Mouse (Mus musculus) lung, embryonic 14.5 days (tissue): Measurements from ENCODE around the gene Lyst. TPM values are rescaled to one million over a fixed set of nuclear protein-coding genes. Genes with fewer than 3 reads are reported as not detected.
"Not testable (repeated sequence)": the region's sequence is repeated elsewhere in the genome, so short reads cannot be mapped to it uniquely, and the experiment has no call there.

Experiments
- ATAC-seq: fragments of 200-750 bp; cut with Nextera tagmentation; 2 replicates; pipeline ENCODE4 v1.8.0; 2017; ENCODE audit warnings: mild to moderate bottlenecking, moderate TSS enrichment, moderate library complexity; ENCODE audit not compliant: insufficient read depth
- DNase-seq: peaks from one replicate; pipeline ENCODE4 v3.0.0-alpha.2; 2015
- H3K27ac ChIP-seq: fragments of 300-500 bp; sonication (generic); 2 replicates; pipeline ENCODE4 v1.5.1; 2014; ENCODE audit warnings: low read depth, mild to moderate bottlenecking, moderate library complexity
- H3K27me3 ChIP-seq: fragments of 300-500 bp; sonication (generic); 2 replicates; pipeline ENCODE4 v1.6.1; 2014; ENCODE audit warnings: low read length, control low read depth; ENCODE audit not compliant: insufficient read depth
- H3K36me3 ChIP-seq: fragments of 300-500 bp; sonication (generic); 2 replicates; pipeline ENCODE4 v1.6.1; 2014; ENCODE audit warnings: control low read depth; ENCODE audit not compliant: insufficient read depth
- H3K4me1 ChIP-seq: fragments of 300-500 bp; sonication (generic); 2 replicates; pipeline ENCODE4 v1.6.1; 2014; ENCODE audit warnings: antibody characterized with exemption, control low read depth; ENCODE audit not compliant: insufficient read depth
- H3K4me2 ChIP-seq: fragments of 300-500 bp; sonication (generic); 2 replicates; pipeline ENCODE4 v1.6.1; 2014; ENCODE audit warnings: mild to moderate bottlenecking
- H3K4me3 ChIP-seq: fragments of 300-500 bp; sonication (generic); 2 replicates; pipeline ENCODE4 v1.5.1; 2014; ENCODE audit warnings: low read depth, low read length
- H3K9ac ChIP-seq: fragments of 300-500 bp; sonication (generic); 2 replicates; pipeline ENCODE4 v1.6.1; 2014
- H3K9me3 ChIP-seq: fragments of 300-500 bp; sonication (generic); 2 replicates; pipeline ENCODE4 v1.6.1; 2016; ENCODE audit warnings: low read depth, low read length, control low read depth
- CTCF ChIP-seq: IDR thresholded peaks from 2 replicates; pipeline ENCODE4 v1.5.1; 2016; ENCODE audit warnings: antibody characterized with exemption, low read depth
- WGBS: fragments of 180-500 bp; shearing (Covaris S2); extraction: QIAGEN DNeasy Blood & Tissue Kit; methylation state at CpG from one replicate; pipeline ENCODE4 v1.1.7; 2014; 5-methylcytosine and 5-hydroxymethylcytosine counted together
- polyA plus RNA-seq: library from polyadenylated mRNA; unstranded; fragments of >200 nt; fragmentation: Nextera tagmentation; extraction: Ambion mirVana; gene quantifications from 2 replicates; pipeline ENCODE4 v1.2.1, GENCODE M21; 2014

The Lyst gene
- polyA plus RNA-seq, 1 experiment from 2014 or later = 5.1 TPM

GRCm38 (mm10) chr13:13784981-13785783 lies 195.0 kb downstream of the Lyst start:
- TF ChIP-seq CTCF = no peak
- DNase-seq = peak; percentile 71
- peak overlapping the region; percentile 95 for H3K4me2 ChIP-seq
- peaks cover 35% of the 10 kb centered on the region for H3K27me3 ChIP-seq
- H3K27ac ChIP-seq = no peak overlapping the region
- H3K9me3 ChIP-seq = no peaks in the 10 kb centered on the region
- peaks cover 4% of the 10 kb centered on the region; the same call in 1 of the 2 replicates for H3K4me1 ChIP-seq
- peak overlapping the region; percentile 56 for H3K4me3 ChIP-seq
- no peaks in the 10 kb centered on the region for H3K36me3 ChIP-seq
- peak; percentile 52; the same call in 1 of the 2 replicates for ATAC-seq
- H3K9ac ChIP-seq = no peak overlapping the region
- WGBS = 2% methylated on average over 30 of the region's 30 CpGs

DNA sequence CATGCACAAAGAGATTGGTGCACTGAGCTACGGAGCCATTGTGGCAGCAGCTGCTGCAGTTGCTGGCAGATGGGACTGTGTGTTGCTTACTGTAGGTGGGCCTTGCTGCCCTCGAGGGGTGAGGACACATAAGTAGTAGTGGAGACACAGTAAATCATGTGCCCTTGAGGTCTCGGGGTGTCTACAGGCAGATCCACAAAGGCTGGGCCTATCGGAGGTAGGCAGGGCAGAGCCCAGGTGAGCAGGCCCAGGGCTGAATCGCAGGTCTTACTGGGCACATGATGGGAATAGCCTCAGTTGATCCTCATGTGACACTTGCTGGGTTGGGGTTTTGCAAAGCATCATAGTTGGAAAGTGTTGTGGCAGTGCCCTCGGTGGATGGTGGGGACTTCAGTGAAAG lies 196.8 kb downstream of the Lyst start:
- Histone ChIP-seq H3K4me1 (peaks cover 4% of the 10 kb centered on the region; the same call in 1 of the 2 replicates), H3K36me3 (no peaks in the 10 kb centered on the region), H3K27me3 (peaks cover 35% of the 10 kb centered on the region), H3K9me3 (no peaks in the 10 kb centered on the region), H3K9ac (no peak overlapping the region), H3K27ac (no peak overlapping the region), H3K4me2 (no peak overlapping the region), H3K4me3 (no peak overlapping the region)
- no peak for DNase-seq
- TF ChIP-seq CTCF = no peak
- ATAC-seq = no peak
- WGBS = 82% methylated on average over 6 of the region's 6 CpGs

DNA sequence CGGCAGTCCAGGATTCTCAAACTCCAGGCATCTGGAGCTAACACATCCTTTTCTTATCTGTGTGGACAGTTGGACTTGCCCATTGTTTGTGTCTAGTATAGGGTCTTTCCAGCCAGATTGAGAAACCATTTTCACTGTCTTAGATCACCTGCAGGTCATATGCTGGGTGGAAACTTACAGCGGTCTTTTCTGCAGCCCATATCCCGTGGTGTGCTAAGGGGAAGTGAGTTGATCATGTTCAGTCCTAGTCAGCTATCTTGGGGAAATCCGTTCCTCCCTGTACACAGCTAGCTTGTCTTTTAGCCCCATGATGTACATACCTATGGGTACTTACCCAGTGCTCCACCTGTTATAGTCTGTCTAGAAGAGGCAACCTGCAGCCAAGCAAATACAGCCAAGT lies 197.9 kb downstream of the Lyst start:
- Histone ChIP-seq H3K27me3 (peaks cover 31% of the 10 kb centered on the region), H3K36me3 (no peaks in the 10 kb centered on the region), H3K9me3 (no peaks in the 10 kb centered on the region), H3K4me3 (no peak overlapping the region), H3K4me1 (peaks cover 4% of the 10 kb centered on the region; the same call in 1 of the 2 replicates), H3K4me2 (no peak overlapping the region), H3K9ac (no peak overlapping the region), H3K27ac (no peak overlapping the region)
- TF ChIP-seq CTCF = no peak
- 90% methylated on average over 4 of the region's 4 CpGs for WGBS
- ATAC-seq (no peak), DNase-seq (no peak)

DNA sequence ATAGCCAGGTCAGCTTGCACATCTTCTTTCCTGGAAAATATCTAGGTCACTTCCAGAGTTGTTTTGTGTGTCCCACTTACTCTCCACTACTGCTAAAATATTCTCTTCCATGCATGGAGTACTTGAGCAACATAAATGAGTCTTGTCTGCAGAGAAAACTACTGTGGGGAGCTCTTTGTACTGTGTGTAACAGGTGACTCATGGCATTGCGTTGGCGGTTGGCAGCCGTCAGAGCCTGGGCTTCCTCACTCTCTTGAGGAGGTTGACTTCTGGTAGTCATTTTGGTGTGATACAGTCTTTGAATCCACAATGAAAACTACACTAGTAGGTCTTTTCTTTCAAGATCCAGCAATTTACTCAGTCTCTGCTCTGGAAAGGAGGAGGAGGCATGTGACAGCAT lies 201.8 kb downstream of the Lyst start:
- TF ChIP-seq CTCF = no peak
- H3K4me1 ChIP-seq = no peaks in the 10 kb centered on the region
- WGBS = 95% methylated on average over 3 of the region's 3 CpGs
- no peak overlapping the region for H3K4me2 ChIP-seq
- no peak overlapping the region for H3K9ac ChIP-seq
- no peaks in the 10 kb centered on the region for H3K9me3 ChIP-seq
- no peak overlapping the region for H3K27ac ChIP-seq
- DNase-seq (no peak), ATAC-seq (no peak)
- H3K4me3 ChIP-seq = no peak overlapping the region
- H3K27me3 ChIP-seq = no peaks in the 10 kb centered on the region
- H3K36me3 ChIP-seq = no peaks in the 10 kb centered on the region

DNA sequence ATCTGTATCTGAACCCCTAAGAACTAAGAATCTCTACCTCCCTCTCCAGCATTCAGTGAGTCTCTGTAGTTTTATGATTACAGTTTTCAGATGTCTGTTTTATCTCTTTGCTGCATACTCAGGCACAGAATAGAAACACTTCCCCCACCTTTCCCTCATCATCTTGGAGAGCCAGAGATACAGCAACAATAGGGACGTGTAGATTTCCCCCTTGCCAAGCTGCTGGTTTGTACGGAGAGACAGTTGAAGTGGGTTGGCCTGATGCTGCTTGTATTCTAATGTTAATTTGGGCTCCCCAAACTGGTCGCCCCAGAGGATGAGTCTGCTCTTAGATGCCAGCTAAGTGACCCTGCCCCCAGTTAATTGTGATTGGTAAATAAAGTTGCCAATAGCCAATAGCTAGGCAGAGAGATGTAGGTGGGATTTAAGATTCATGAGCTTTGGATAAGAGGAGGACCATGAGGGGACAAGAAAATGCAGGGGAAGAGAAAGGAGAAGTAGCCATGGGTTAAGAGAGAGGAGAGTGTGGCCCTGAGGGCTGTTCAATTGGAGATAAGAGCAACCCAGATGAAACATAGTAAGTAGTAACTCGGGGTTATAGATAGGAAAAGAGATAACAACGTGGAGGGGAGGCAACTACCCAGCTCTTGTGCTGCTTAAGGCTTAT lies 205.1 kb downstream of the Lyst start:
- WGBS = 30% methylated on average over 5 of the region's 5 CpGs
- TF ChIP-seq CTCF = no peak
- DNase-seq (no peak), ATAC-seq (no peak)
- no peaks in the 10 kb centered on the region for H3K36me3 ChIP-seq
- no peak overlapping the region for H3K27ac ChIP-seq
- no peak overlapping the region for H3K4me3 ChIP-seq
- no peaks in the 10 kb centered on the region for H3K27me3 ChIP-seq
- no peak overlapping the region for H3K4me2 ChIP-seq
- H3K9me3 ChIP-seq = no peaks in the 10 kb centered on the region
- no peak overlapping the region for H3K9ac ChIP-seq
- H3K4me1 ChIP-seq = no peaks in the 10 kb centered on the region

DNA sequence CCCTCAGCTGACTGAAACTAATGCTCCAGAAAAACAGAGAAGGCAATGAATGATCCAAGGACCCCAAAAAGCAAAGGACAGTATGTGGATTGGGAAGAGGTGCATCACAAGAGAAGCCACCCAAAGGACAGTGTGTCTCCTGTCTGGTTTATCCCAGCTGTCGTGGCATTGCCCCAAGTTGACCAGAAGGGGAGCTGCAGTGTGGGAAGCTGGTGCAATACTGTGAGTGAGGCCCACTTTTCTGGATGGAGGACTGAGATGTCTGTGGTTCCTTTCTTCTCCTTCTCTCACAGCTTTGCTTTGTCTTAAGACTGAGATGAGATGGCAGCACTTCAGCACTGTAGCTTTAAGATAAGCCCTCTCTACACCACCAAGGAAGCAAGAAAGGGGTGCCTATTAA lies 205.9 kb downstream of the Lyst start:
- H3K9me3 ChIP-seq = no peaks in the 10 kb centered on the region
- H3K27me3 ChIP-seq = no peaks in the 10 kb centered on the region
- DNase-seq (no peak), ATAC-seq (no peak)
- 0 out of 2 replicates have a peak, but pooled peaks have one; percentile 6 for TF ChIP-seq CTCF
- H3K4me3 ChIP-seq = no peak overlapping the region
- H3K4me2 ChIP-seq = no peak overlapping the region
- H3K9ac ChIP-seq = no peak overlapping the region
- no peaks in the 10 kb centered on the region for H3K4me1 ChIP-seq
- no peak overlapping the region for H3K27ac ChIP-seq
- WGBS = 87% methylated on average over 1 of the region's 1 CpGs
- H3K36me3 ChIP-seq = no peaks in the 10 kb centered on the region

DNA sequence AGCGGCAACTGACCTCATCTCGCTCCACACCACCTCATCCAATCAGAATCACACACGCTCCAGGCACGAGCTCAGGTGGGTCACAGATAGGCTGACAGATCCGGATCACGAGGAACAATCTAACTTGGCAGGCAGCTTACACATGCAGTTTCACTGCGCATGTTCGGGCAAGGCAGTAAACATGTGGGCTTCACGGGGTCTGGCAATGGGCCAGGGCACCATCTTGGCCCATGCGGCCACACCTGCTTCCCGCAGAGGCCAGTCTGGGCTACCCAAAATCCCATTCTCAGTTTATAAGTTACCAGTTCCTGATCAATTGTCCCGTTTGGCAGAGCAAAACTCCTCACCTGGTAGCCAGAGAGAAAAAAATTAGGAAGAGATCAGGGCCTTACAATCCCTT lies 207.6 kb downstream of the Lyst start:
- not testable (repeated sequence) for DNase-seq, H3K4me1 ChIP-seq, H3K4me2 ChIP-seq, ATAC-seq, H3K4me3 ChIP-seq, H3K9ac ChIP-seq, H3K27ac ChIP-seq, H3K9me3 ChIP-seq, H3K27me3 ChIP-seq, H3K36me3 ChIP-seq
- 86% methylated on average over 12 of the region's 12 CpGs for WGBS
